Mouse (Mus musculus) kidney, adult 2 months (tissue): ENCODE measurements around the gene Gm21970. TPM values are rescaled to one million over a fixed set of nuclear protein-coding genes. Genes with fewer than 3 reads are reported as not detected.

Experiments used
- DNase-seq: peaks from one replicate; pipeline ENCODE4 v3.0.0; 2021
- H3K27ac ChIP-seq: fragments of 200-500 bp; 2 replicates; pipeline ENCODE4 v1.5.1; 2012; ENCODE audit warnings: low read depth, low read length, control low read depth, inconsistent platforms; ENCODE audit not compliant: insufficient read depth
- H3K27me3 ChIP-seq: fragments of 200-500 bp; replicated peaks from 2 replicates; pipeline ENCODE4 v1.6.1; 2012; ENCODE audit warnings: mild to moderate bottlenecking, moderate library complexity, low read length, inconsistent platforms; ENCODE audit not compliant: control insufficient read depth, insufficient read depth
- H3K36me3 ChIP-seq: fragments of 200-500 bp; 2 replicates; pipeline ENCODE4 v1.6.1; 2012; ENCODE audit warnings: mild to moderate bottlenecking, moderate library complexity, low read length, inconsistent platforms; ENCODE audit not compliant: control insufficient read depth, insufficient read depth
- H3K4me1 ChIP-seq: fragments of 200-500 bp; 2 replicates; pipeline ENCODE4 v1.6.1; 2011; ENCODE audit warnings: low read length; ENCODE audit not compliant: control insufficient read depth, insufficient read depth
- H3K4me3 ChIP-seq: fragments of 200-500 bp; 2 replicates; pipeline ENCODE4 v1.5.1; 2011; ENCODE audit warnings: mild to moderate bottlenecking, low read depth, low read length, control low read depth; ENCODE audit not compliant: insufficient read depth
- CTCF ChIP-seq: fragments of 200-500 bp; conservative IDR thresholded peaks from 2 replicates; pipeline ENCODE4 v1.5.1; 2011; ENCODE audit warnings: low read depth, mild to moderate bottlenecking, control low read depth, low read length, moderate library complexity, mixed read lengths; ENCODE audit not compliant: insufficient read depth, insufficient read length
- POLR2A ChIP-seq: fragments of 200-500 bp; IDR thresholded peaks from one replicate; pipeline ENCODE4 v1.6.1; 2011; ENCODE audit warnings: low read depth, low read length, control low read depth
- WGBS: fragments of 180-500 bp; shearing (Covaris S2); methylation state at CpG from one replicate; pipeline ENCODE4 v1.1.7; 2018; 5-methylcytosine and 5-hydroxymethylcytosine counted together
- polyA plus RNA-seq: library from polyadenylated mRNA; depleted of rRNA; stranded (reverse); fragments of >200 nt; gene quantifications from 2 replicates; pipeline ENCODE4 v1.2.3, GENCODE M21; 2012

Gm21970 gene
- polyA plus RNA-seq, 1 experiment = not detected

DNA sequence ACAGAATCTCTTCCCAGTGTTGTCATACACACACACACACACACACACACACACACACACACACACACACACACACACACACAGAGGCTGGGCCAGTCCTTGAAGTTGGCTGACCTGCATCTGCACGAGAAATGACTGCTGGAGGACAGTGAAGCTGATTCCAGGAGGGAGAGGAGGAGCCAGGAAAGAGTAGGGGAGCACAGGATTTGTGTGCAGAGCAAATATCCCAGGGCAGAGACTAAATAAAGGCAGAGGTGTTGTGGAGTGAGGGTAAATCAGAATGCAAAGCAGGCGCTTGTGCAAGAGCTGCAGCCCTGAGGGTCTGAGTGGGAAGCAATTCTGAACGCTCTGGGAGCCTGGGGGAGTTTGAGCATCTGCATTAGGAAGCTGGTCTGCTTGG, 31.4 kb upstream of the Gm21970 start:
- Histone ChIP-seq H3K36me3 (no peaks in the 10 kb centered on the region), H3K27ac (no peak overlapping the region), H3K27me3 (no peaks in the 10 kb centered on the region), H3K4me1 (peaks cover 13% of the 10 kb centered on the region; the same call in 1 of the 2 replicates), H3K4me3 (no peak overlapping the region)
- WGBS = 75% methylated on average over 3 of the region's 3 CpGs
- no peak for DNase-seq
- TF ChIP-seq POLR2A (no peak), CTCF (no peak)

GRCm38 (mm10) chr16:91362006-91362405, 29.5 kb upstream of the Gm21970 start:
- Histone ChIP-seq H3K36me3 (no peaks in the 10 kb centered on the region), H3K4me3 (no peak overlapping the region), H3K27ac (peak overlapping the region; percentile 84), H3K27me3 (no peaks in the 10 kb centered on the region), H3K4me1 (peaks cover 13% of the 10 kb centered on the region; the same call in 1 of the 2 replicates)
- WGBS = 49% methylated on average over 2 of the region's 2 CpGs
- DNase-seq = no peak
- TF ChIP-seq CTCF = no peak
- TF ChIP-seq POLR2A = no peak

GRCm38 (mm10) chr16:91362616-91363272, 28.8 kb upstream of the Gm21970 start:
- H3K27ac ChIP-seq = peak overlapping the region; percentile 84
- peak; percentile 88 for DNase-seq
- WGBS = 33% methylated on average over 12 of the region's 12 CpGs
- no peaks in the 10 kb centered on the region for H3K36me3 ChIP-seq
- peaks cover 13% of the 10 kb centered on the region; the same call in 1 of the 2 replicates for H3K4me1 ChIP-seq
- TF ChIP-seq CTCF (no peak), POLR2A (no peak)
- H3K27me3 ChIP-seq = no peaks in the 10 kb centered on the region
- no peak overlapping the region for H3K4me3 ChIP-seq

- no peaks in the 10 kb centered on the region for H3K27me3 ChIP-seq
- WGBS = 40% methylated on average over 3 of the region's 3 CpGs
- H3K36me3 ChIP-seq = no peaks in the 10 kb centered on the region
- H3K27ac ChIP-seq = peak overlapping the region; percentile 84
- H3K4me3 ChIP-seq = no peak overlapping the region
- H3K4me1 ChIP-seq = peaks cover 13% of the 10 kb centered on the region; the same call in 1 of the 2 replicates
- TF ChIP-seq CTCF (no peak), POLR2A (no peak)
- DNase-seq = peak; percentile 93
These were observed 28.0 kb upstream of the Gm21970 start for GRCm38 (mm10) chr16:91363483-91363882.

DNA sequence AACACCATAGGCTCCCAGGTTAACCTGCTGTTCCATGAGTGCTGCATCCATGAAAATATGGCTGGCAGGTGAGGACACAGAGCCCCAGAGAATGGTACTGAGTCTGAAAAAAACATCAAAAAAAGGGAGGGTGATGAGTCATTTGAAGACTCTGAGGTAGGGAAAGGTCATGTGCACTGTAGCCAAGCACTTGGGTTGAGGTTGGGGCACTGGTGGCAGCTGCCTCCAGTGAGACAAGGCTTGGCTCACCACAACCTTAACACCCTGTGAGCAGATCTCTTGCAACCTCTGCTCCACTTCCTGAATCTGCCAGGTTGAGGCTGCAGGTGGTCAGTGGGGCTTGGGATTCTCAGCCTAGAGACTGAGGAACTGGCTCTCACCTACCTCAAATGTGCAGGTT, 25.0 kb upstream of the Gm21970 start:
- H3K27me3 ChIP-seq = no peaks in the 10 kb centered on the region
- no peak for DNase-seq
- peaks cover 10% of the 10 kb centered on the region; the same call in 1 of the 2 replicates for H3K4me1 ChIP-seq
- no peaks in the 10 kb centered on the region for H3K36me3 ChIP-seq
- H3K27ac ChIP-seq = peak overlapping the region; percentile 22; the same call in 1 of the 2 replicates
- no peak overlapping the region for H3K4me3 ChIP-seq
- TF ChIP-seq POLR2A (no peak), CTCF (no peak)

GRCm38 (mm10) chr16:91367066-91367465, 24.5 kb upstream of the Gm21970 start:
- WGBS = 76% methylated on average over 2 of the region's 2 CpGs

GRCm38 (mm10) chr16:91372577-91373472, 18.7 kb upstream of the Gm21970 start, which contains the start of gene Ifnar2:
Gene Ifnar2 (plus strand): TSS chr16:91372783.
- peak; percentile 91 for DNase-seq
- no peaks in the 10 kb centered on the region for H3K36me3 ChIP-seq
- TF ChIP-seq CTCF (no peak), POLR2A (peak; percentile 39)

More at GRCm38 (mm10) chr16:91367066-91367465, 24.5 kb upstream of the Gm21970 start:
- no peak for DNase-seq
- H3K36me3 ChIP-seq = no peaks in the 10 kb centered on the region
- peaks cover 9% of the 10 kb centered on the region; the same call in 1 of the 2 replicates for H3K4me1 ChIP-seq
- H3K27ac ChIP-seq = peak overlapping the region; percentile 22; the same call in 1 of the 2 replicates
- TF ChIP-seq POLR2A = no peak
- no peak for TF ChIP-seq CTCF
- H3K27me3 ChIP-seq = no peaks in the 10 kb centered on the region
- H3K4me3 ChIP-seq = no peak overlapping the region

More at GRCm38 (mm10) chr16:91372577-91373472, 18.7 kb upstream of the Gm21970 start, which contains the start of gene Ifnar2:
- WGBS = under 1% methylated on average over 62 of the region's 62 CpGs
- H3K4me3 ChIP-seq = peak within 1 kb of the TSS; percentile 73
- no peaks in the 10 kb centered on the region for H3K27me3 ChIP-seq
- H3K27ac ChIP-seq = peak within 1 kb of the TSS; percentile 87
- no peaks in the 10 kb centered on the region for H3K4me1 ChIP-seq
